Mouse (Mus musculus) forebrain, embryonic 13.5 days (tissue): ENCODE measurements around the gene Ap5m1. TPM values are rescaled to one million over a fixed set of nuclear protein-coding genes. Genes with fewer than 3 reads are reported as not detected.

Experiments
- ATAC-seq: fragments of 200-750 bp; cut with Nextera tagmentation; 2 replicates; pipeline ENCODE4 v1.8.0; 2017
- H3K27ac ChIP-seq: fragments of 300-500 bp; sonication (generic); 2 replicates; pipeline ENCODE4 v1.5.1; 2015; ENCODE audit warnings: inconsistent platforms, mild to moderate bottlenecking, moderate library complexity
- H3K27me3 ChIP-seq: fragments of 300-500 bp; sonication (generic); 2 replicates; pipeline ENCODE4 v1.6.1; 2015; ENCODE audit warnings: mild to moderate bottlenecking, inconsistent platforms
- H3K36me3 ChIP-seq: fragments of 300-500 bp; sonication (generic); 2 replicates; pipeline ENCODE4 v1.6.1; 2015; ENCODE audit warnings: mild to moderate bottlenecking, inconsistent platforms; ENCODE audit not compliant: poor library complexity, severe bottlenecking
- H3K4me1 ChIP-seq: fragments of 300-500 bp; sonication (generic); 2 replicates; pipeline ENCODE4 v1.6.1; 2015; ENCODE audit warnings: inconsistent platforms
- H3K4me2 ChIP-seq: fragments of 300-500 bp; sonication (generic); 2 replicates; pipeline ENCODE4 v1.6.1; 2015; ENCODE audit warnings: inconsistent platforms, mild to moderate bottlenecking, moderate library complexity
- H3K4me3 ChIP-seq: fragments of 300-500 bp; sonication (generic); 2 replicates; pipeline ENCODE4 v1.5.1; 2015; ENCODE audit warnings: mild to moderate bottlenecking, inconsistent platforms
- H3K9ac ChIP-seq: fragments of 300-500 bp; sonication (generic); 2 replicates; pipeline ENCODE4 v1.6.1; 2015; ENCODE audit warnings: mild to moderate bottlenecking, inconsistent platforms
- H3K9me3 ChIP-seq: fragments of 300-500 bp; sonication (generic); replicated peaks from 2 replicates; pipeline ENCODE4 v1.6.1; 2016; ENCODE audit warnings: inconsistent platforms
- WGBS: fragments of 180-500 bp; shearing (Covaris S2); methylation state at CpG from one replicate; pipeline ENCODE4 v1.1.7; 2015; 5-methylcytosine and 5-hydroxymethylcytosine counted together
- polyA plus RNA-seq: library from polyadenylated mRNA; unstranded; fragments of >200 nt; fragmentation: Nextera tagmentation; extraction: Ambion mirVana; gene quantifications from 2 replicates; pipeline ENCODE4 v1.2.1, GENCODE M21; 2015

Ap5m1 gene
- polyA plus RNA-seq = 25.4 and 28.7 TPM in 2 replicates

DNA sequence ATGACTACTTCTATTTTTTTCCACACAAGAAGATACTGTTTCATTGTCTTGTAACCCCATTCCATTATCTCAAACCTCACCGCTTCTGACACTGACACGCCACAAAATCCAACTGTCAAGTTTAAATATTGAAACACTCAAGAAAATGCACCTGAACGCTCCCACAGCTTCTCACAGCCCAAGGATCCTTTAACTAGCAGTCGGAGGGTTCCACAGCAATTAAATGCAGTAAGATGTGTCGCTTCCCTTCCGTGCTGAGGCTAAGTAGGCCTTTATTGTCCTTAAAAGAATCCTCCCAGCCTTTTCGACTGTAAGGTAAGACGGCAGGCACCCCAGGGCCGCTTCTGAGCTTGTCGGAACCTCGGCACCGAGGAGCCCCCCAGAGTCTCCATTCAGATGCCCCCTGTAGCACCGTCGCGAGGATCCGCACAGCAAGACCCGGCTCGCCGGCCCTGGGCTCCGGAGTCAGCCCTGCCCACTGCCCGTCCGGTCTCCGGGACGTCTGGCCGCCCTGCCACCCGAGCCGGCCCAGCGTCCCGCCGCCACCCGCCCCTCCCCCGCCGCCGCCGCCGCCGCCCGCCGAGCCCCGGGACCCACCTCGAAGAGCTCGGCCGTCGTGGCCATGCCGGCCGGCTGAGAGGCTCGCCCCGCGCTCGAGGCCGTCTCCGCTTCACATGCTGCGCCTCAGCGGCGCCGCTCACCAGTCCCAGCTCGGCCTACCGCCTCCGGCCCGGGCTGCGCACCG is at the start of gene Ap5m1:
Gene Ap5m1, plus strand, starts transcription at position 569 of the 745 bp plus-strand sequence.
- peak within 1 kb of the TSS; percentile 99 for H3K27ac ChIP-seq
- peak within 1 kb of the TSS; percentile 90 for H3K4me3 ChIP-seq
- peak within 1 kb of the TSS; percentile 63 for H3K4me2 ChIP-seq
- ATAC-seq = peak; percentile 67
- no peaks in the 10 kb centered on the region for H3K36me3 ChIP-seq
- WGBS = under 1% methylated on average over 39 of the region's 62 CpGs
- peak within 1 kb of the TSS; percentile 96 for H3K9ac ChIP-seq
- H3K4me1 ChIP-seq = peaks cover 24% of the 10 kb centered on the region
- H3K27me3 ChIP-seq = no peaks in the 10 kb centered on the region
- H3K9me3 ChIP-seq = no peaks in the 10 kb centered on the region

DNA sequence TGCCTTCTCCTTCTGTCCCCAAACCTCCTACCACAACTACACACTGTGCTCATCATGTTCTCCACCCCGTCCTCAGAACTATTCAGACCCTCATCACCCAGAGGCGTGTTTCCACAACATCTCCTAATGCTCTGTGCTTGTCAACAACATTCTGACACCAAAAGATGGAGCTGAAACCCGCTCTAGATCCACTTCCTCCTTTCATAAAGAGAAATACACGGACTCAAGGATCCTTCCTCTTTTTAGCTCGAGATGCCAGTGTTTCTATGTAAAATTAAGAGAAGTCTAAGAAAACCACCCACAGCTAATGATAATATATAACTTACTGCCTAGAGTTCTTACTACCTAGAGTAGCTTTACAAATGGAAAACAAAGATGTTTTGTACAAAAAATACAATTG is 46.1 kb upstream of the Ap5m1 start:
- Histone ChIP-seq H3K27me3 (no peaks in the 10 kb centered on the region), H3K4me1 (no peaks in the 10 kb centered on the region), H3K9me3 (no peaks in the 10 kb centered on the region), H3K9ac (no peak overlapping the region), H3K4me3 (no peak overlapping the region), H3K27ac (no peak overlapping the region), H3K36me3 (peaks cover 35% of the 10 kb centered on the region), H3K4me2 (no peak overlapping the region)
- no peak for ATAC-seq
- WGBS = 92% methylated on average over 5 of the region's 5 CpGs

DNA sequence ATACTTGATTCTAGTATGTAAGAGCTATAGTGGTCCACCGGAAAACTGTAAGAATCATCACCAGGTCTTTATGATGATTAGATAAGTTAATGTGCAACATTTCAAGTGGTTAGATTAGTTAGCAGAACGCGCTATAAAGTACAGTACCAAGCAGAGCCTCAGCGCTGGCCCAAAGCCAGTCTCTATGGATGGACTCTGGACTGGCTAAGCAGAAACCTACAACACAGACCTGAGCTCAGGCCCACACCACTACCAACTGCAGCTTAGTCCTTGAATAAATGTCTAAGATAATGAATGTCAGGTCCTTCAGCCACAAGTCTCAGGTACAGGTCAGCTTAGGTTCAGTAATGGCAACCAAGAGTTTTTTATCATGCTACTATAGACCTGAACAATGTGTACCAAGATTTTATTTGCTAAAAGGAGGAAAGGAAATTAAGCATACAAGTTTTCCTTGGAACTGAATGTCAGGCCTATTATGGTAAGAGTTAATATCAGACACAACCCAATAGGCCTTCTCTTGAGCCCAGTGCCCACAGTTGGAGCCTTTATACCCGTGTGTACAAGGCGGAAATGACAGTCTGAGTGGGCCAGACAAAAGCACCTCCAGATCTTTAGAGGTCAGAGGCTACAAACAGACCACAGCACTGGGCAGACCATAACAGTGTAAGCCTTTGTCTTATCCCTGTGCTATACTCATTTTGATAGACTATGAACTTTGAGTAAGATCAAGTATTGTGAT is 38.7 kb upstream of the Ap5m1 start:
- no peak overlapping the region for H3K4me3 ChIP-seq
- H3K9me3 ChIP-seq = no peaks in the 10 kb centered on the region
- H3K36me3 ChIP-seq = peaks cover 29% of the 10 kb centered on the region
- H3K9ac ChIP-seq = no peak overlapping the region
- no peak overlapping the region for H3K27ac ChIP-seq
- H3K4me1 ChIP-seq = no peaks in the 10 kb centered on the region
- WGBS = 90% methylated on average over 6 of the region's 6 CpGs
- H3K4me2 ChIP-seq = no peak overlapping the region
- no peaks in the 10 kb centered on the region for H3K27me3 ChIP-seq
- ATAC-seq = no peak

DNA sequence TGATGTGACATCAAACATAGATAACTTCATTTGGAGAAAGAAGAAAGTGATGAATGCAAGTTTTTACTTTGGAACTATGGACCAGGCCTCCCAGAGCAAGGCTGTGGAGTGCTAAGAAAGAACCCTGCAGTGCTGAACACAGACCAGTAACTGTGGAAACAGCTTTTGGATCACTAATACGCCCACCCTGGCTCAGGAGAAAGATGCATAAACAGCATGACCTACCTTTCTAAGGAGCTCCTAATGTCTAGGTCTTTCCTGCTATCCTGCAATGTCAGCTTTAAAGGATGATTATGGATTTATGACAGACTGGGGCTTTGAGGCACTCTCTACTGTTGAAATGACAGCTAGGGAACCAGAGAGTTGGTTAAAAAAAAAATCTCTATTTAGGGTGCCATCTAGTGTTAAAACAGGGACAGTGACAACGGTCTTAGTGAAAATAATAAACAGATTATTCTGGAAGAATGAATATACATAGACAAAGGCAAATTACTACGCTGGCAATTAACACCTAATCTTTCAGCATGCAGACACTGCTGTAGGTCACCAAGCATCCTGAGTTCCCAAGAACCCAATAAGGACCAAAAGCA is 38.0 kb upstream of the Ap5m1 start:
- Histone ChIP-seq H3K27me3 (no peaks in the 10 kb centered on the region), H3K4me3 (no peak overlapping the region), H3K4me2 (no peak overlapping the region), H3K9ac (no peak overlapping the region), H3K27ac (no peak overlapping the region), H3K9me3 (no peaks in the 10 kb centered on the region), H3K36me3 (peaks cover 33% of the 10 kb centered on the region), H3K4me1 (no peaks in the 10 kb centered on the region)
- no peak for ATAC-seq
- whole genome bisulfite sequencing = 49% methylated on average over 3 of the region's 3 CpGs

DNA sequence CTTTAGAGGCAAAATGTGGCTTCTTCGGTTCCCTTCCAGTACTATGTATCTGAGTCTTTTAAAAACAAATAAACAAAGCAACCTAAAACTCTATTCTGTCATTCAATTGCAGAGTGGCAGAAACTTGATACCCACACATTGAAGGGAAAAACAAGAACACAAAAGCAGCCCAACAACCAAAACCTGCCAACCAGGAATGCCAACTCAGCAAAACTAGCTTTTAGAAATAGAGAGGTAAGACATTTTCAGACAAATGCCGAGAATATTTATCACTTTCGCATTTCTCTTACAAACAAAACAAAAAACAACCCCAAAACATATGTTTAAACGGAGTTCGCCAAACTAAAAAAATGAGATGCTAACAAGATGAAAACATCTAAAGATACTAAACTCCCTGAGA is 36.9 kb upstream of the Ap5m1 start:
- H3K4me2 ChIP-seq = no peak overlapping the region
- H3K36me3 ChIP-seq = peaks cover 37% of the 10 kb centered on the region
- H3K9me3 ChIP-seq = no peaks in the 10 kb centered on the region
- H3K27me3 ChIP-seq = no peaks in the 10 kb centered on the region
- H3K27ac ChIP-seq = no peak overlapping the region
- H3K4me1 ChIP-seq = no peaks in the 10 kb centered on the region
- no peak for ATAC-seq
- H3K9ac ChIP-seq = no peak overlapping the region
- no peak overlapping the region for H3K4me3 ChIP-seq
- 91% methylated on average over 5 of the region's 5 CpGs for WGBS

DNA sequence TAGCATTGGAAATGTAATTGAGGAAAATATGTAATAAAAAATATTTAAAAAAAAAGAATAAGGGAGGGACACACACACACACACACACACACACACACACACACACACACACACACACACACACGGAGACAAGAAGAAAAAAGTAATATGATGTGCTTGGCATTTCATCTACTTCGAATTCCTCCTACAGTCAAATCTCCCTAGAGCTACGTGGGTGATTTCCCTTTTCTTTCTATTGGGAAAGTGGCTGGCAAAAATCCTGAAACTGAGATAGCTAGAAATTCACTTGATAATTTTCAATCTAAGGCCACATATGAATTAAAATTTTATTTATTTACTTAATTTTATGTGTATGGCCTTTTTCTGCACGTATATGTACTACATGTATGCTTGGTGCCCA is 20.3 kb upstream of the Ap5m1 start:
- Histone ChIP-seq H3K4me2 (no peak overlapping the region), H3K36me3 (no peaks in the 10 kb centered on the region), H3K27me3 (no peaks in the 10 kb centered on the region), H3K9ac (no peak overlapping the region), H3K9me3 (no peaks in the 10 kb centered on the region), H3K4me3 (no peak overlapping the region), H3K4me1 (no peaks in the 10 kb centered on the region), H3K27ac (no peak overlapping the region)
- ATAC-seq = no peak
- WGBS = 93% methylated on average over 4 of the region's 4 CpGs

DNA sequence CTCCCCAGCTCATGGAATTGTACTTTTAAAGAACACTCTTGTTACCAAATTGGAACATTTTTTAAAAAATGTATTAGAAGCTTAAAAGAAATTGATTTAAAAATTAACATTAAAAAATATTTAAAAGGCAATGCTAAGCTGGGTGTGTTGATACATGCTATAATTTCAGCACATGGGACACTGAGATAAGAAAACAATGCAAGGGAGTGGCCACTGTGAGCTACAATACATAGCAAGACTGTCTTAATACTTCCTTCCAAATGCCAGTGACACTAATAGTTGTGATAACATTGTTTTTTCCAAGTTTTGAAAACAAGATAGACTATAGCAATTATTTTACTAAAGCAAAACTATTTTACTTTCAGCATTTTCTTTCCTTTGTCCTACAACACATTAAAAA is 16.4 kb upstream of the Ap5m1 start:
- no peak overlapping the region for H3K4me2 ChIP-seq
- H3K27me3 ChIP-seq = no peaks in the 10 kb centered on the region
- no peak overlapping the region for H3K9ac ChIP-seq
- no peaks in the 10 kb centered on the region for H3K36me3 ChIP-seq
- H3K4me1 ChIP-seq = peaks cover 3% of the 10 kb centered on the region; the same call in 1 of the 2 replicates
- H3K4me3 ChIP-seq = no peak overlapping the region
- H3K27ac ChIP-seq = no peak overlapping the region
- no peaks in the 10 kb centered on the region for H3K9me3 ChIP-seq
- ATAC-seq = no peak

DNA sequence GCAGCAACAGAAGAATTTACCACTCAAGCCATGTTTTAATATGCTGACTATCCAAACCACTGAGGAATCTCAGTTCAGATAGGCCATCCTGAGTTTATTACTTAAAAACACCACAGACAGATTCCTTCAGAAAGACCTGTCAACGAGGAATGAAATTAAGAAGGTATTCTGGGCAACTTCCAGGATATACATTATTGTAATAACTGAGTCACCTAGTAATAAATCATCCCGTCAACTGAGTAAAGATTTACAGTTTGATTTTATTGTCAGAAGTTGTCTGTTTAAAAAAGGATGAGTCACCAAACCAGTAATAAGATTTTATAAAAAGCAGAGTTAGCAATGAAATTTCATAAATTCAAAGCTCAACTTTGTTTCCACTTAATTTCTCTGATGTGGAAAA is 2.1 kb upstream of the Ap5m1 start:
- ATAC-seq = no peak
- no peaks in the 10 kb centered on the region for H3K9me3 ChIP-seq
- H3K36me3 ChIP-seq = no peaks in the 10 kb centered on the region
- no peaks in the 10 kb centered on the region for H3K27me3 ChIP-seq
- WGBS = 86% methylated on average over 2 of the region's 2 CpGs
- H3K4me1 ChIP-seq = peaks cover 21% of the 10 kb centered on the region
- H3K9ac ChIP-seq = no peak overlapping the region
- H3K4me2 ChIP-seq = 0 out of 2 replicates have a peak overlapping the region, but pooled peaks have one; percentile 36
- no peak overlapping the region for H3K27ac ChIP-seq
- H3K4me3 ChIP-seq = no peak overlapping the region

DNA sequence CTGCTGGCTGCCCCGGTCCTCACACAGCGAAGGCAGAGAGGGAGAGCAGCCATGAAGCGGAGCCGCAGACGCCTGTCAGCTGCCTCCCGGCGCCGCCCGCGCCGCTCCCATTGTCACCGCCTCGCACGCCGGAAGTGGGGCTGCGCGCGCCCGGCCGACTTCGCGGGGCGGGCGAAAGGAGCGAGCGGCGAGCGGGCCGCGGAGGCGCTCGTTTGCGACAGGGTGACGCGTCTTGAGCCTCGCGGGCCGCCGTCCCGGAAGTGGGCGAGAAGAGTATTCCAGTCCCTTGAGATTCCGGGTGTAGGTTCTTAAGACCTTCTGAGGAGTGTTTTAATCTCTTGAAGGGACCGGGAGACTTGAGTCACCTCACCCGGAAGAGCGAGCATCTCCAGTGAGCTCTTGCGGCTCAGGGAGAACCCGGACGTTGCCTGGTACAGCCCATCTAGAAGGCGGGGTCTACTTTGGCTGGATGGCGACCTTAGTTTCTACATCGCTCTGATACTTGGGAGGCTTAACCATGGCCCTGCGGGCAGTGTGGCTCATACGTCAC is 452 bp downstream of the Ap5m1 start, which contains the start of gene Exoc5:
Gene Exoc5, minus strand, starts transcription at position 380 of the 550 bp plus-strand sequence.
- peaks cover 24% of the 10 kb centered on the region for H3K4me1 ChIP-seq
- H3K27me3 ChIP-seq = no peaks in the 10 kb centered on the region
- no peaks in the 10 kb centered on the region for H3K36me3 ChIP-seq
- H3K4me2 ChIP-seq = peak within 1 kb of the TSS; percentile 63
- peak within 1 kb of the TSS; percentile 90 for H3K4me3 ChIP-seq
- peak; percentile 96 for ATAC-seq
- no peaks in the 10 kb centered on the region for H3K9me3 ChIP-seq
- peak within 1 kb of the TSS; percentile 99 for H3K27ac ChIP-seq
- peak within 1 kb of the TSS; percentile 96 for H3K9ac ChIP-seq
- under 1% methylated on average over 49 of the region's 53 CpGs for WGBS

DNA sequence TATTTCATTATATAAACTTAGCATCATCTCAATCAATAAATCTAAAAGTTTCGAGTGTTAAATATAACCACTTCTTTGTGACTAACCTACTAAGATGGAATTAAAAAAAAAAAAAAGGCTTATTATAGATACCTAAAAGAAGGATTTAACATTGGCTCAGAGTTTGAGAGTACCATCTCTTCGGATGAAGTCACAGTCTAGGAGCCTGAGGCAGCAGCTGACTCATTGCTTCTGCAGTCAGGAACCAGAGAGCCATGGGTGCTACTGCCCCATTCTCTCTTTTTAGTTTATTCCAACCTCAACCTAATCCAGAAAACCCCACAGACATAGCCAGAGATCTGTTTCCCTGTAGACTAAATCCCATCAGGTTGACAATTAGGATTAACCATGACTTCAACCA is 6.9 kb downstream of the Ap5m1 start:
- no peak for ATAC-seq
- Histone ChIP-seq H3K27me3 (no peaks in the 10 kb centered on the region), H3K36me3 (peaks cover 12% of the 10 kb centered on the region), H3K9ac (no peak overlapping the region), H3K4me3 (no peak overlapping the region), H3K9me3 (no peaks in the 10 kb centered on the region), H3K4me1 (peaks cover 6% of the 10 kb centered on the region), H3K27ac (no peak overlapping the region), H3K4me2 (no peak overlapping the region)
- WGBS = 92% methylated on average over 2 of the region's 2 CpGs

DNA sequence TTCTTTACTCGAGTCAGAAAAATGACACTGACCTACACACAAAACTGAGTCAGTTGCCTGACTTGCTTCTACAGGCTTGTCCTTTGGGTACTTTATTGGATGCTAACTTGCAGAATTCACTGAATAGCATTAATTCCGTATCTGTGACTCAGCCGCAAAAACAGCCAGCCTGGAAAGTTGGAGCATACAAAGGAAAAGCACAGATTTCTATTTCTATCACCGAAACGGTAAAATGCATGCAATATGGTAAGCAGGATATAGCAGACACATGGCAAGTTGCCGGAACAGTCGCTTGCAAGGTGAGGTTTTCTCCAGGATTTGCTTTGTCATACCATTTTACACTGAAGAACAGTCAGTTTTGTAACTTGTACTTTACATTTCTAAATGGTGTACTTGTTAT is 8.0 kb downstream of the Ap5m1 start:
- no peak overlapping the region for H3K4me2 ChIP-seq
- H3K9me3 ChIP-seq = no peaks in the 10 kb centered on the region
- WGBS = 96% methylated on average over 7 of the region's 7 CpGs
- H3K27me3 ChIP-seq = no peaks in the 10 kb centered on the region
- H3K9ac ChIP-seq = no peak overlapping the region
- no peak overlapping the region for H3K4me3 ChIP-seq
- H3K27ac ChIP-seq = no peak overlapping the region
- H3K36me3 ChIP-seq = peaks cover 12% of the 10 kb centered on the region
- H3K4me1 ChIP-seq = 0 out of 2 replicates have a peak, but pooled peaks cover 3% of the 10 kb centered on the region
- ATAC-seq = no peak

DNA sequence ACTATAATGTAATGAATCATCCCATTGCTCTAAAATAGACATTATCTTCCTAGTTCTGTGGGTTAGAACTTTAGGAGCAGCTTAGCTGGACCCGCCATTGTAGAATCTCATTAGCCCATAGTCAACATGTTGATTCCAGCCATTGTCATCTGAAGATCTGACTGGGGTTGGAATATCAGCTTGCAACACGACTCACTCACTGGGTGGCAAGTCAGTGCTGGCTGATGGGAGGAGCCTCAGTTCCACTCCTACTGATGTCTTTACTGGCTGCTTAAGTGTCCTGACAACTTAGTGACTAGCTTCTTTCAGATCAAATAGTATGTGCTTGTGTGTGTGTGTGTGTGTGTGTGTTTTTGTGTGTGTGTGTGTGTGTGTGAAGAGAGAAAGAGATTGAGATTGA is 8.5 kb downstream of the Ap5m1 start:
- Histone ChIP-seq H3K9me3 (no peaks in the 10 kb centered on the region), H3K4me3 (no peak overlapping the region), H3K36me3 (peaks cover 15% of the 10 kb centered on the region), H3K27me3 (no peaks in the 10 kb centered on the region), H3K9ac (no peak overlapping the region), H3K4me2 (no peak overlapping the region), H3K27ac (no peak overlapping the region), H3K4me1 (0 out of 2 replicates have a peak, but pooled peaks cover 3% of the 10 kb centered on the region)
- 72% methylated on average over 2 of the region's 2 CpGs for WGBS
- ATAC-seq = no peak
